Mouse (Mus musculus) midbrain, embryonic 16.5 days (tissue): ENCODE results near the gene Exosc10. TPM values are rescaled to one million over a fixed set of nuclear protein-coding genes. Genes with fewer than 3 reads are reported as not detected.
A peak's percentile ranks its signal among the peaks of the same experiment; 100 is the strongest.

ENCODE experiments used
- ATAC-seq: fragments of 200-750 bp; cut with Nextera tagmentation; 2 replicates; pipeline ENCODE4 v1.8.0; 2017; ENCODE audit warnings: moderate TSS enrichment
- H3K27ac ChIP-seq: fragments of 300-500 bp; sonication (generic); 2 replicates; pipeline ENCODE4 v1.5.1; 2014; ENCODE audit warnings: mild to moderate bottlenecking, low read length, mixed read lengths
- H3K27me3 ChIP-seq: fragments of 300-500 bp; sonication (generic); 2 replicates; pipeline ENCODE4 v1.6.1; 2014; ENCODE audit warnings: low read depth, low read length, mixed read lengths; ENCODE audit not compliant: control insufficient read depth, insufficient read depth
- H3K36me3 ChIP-seq: fragments of 300-500 bp; sonication (generic); 2 replicates; pipeline ENCODE4 v1.6.1; 2014; ENCODE audit warnings: mild to moderate bottlenecking, low read length, moderate library complexity, mixed read lengths; ENCODE audit not compliant: control insufficient read depth, insufficient read depth
- H3K4me1 ChIP-seq: fragments of 300-500 bp; sonication (generic); 2 replicates; pipeline ENCODE4 v1.6.1; 2014; ENCODE audit warnings: mild to moderate bottlenecking, low read length, mixed read lengths; ENCODE audit not compliant: control insufficient read depth, insufficient read depth
- H3K4me2 ChIP-seq: fragments of 300-500 bp; sonication (generic); 2 replicates; pipeline ENCODE4 v1.6.1; 2014; ENCODE audit warnings: mild to moderate bottlenecking, low read length, mixed read lengths
- H3K4me3 ChIP-seq: fragments of 300-500 bp; sonication (generic); 2 replicates; pipeline ENCODE4 v1.5.1; 2014; ENCODE audit warnings: low read depth, mild to moderate bottlenecking, low read length, moderate library complexity, mixed read lengths
- H3K9ac ChIP-seq: fragments of 300-500 bp; sonication (generic); 2 replicates; pipeline ENCODE4 v1.6.1; 2014; ENCODE audit warnings: low read depth, low read length, mixed read lengths
- H3K9me3 ChIP-seq: fragments of 300-500 bp; sonication (generic); replicated peaks from 2 replicates; pipeline ENCODE4 v1.6.1; 2014; ENCODE audit warnings: mild to moderate bottlenecking, low read length, mixed read lengths; ENCODE audit not compliant: control insufficient read depth, poor library complexity, severe bottlenecking
- WGBS: fragments of 180-500 bp; shearing (Covaris S2); extraction: QIAGEN DNeasy Blood & Tissue Kit; methylation state at CpG from one replicate; pipeline ENCODE4 v1.1.7; 2014; 5-methylcytosine and 5-hydroxymethylcytosine counted together
- polyA plus RNA-seq: library from polyadenylated mRNA; unstranded; fragments of >200 nt; fragmentation: Nextera tagmentation; extraction: Ambion mirVana; gene quantifications from 2 replicates; pipeline ENCODE4 v1.2.1, GENCODE M21; 2015

Exosc10 gene
- polyA plus RNA-seq, 1 experiment from 2014 or later, result 93.1 TPM

DNA sequence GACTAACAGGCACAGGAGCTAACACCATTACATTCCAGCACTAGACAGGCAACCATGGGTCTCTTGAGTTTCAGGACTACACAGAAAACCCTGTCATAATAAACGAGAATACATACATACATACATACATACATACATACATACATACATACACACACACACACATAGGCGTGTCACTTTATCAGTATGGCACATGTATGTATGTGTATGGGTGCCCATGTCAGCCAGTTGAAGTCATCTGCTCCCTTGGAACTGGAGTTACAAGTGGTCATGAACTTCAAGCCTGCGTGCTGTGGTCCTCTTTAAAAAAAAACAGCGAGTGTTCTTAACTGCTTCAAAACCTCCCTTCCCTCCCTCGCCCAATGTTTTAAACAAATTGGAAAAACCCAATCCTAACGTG, 463 bp upstream of the Exosc10 start:
- 36% methylated on average over 6 of the region's 6 CpGs for WGBS

DNA sequence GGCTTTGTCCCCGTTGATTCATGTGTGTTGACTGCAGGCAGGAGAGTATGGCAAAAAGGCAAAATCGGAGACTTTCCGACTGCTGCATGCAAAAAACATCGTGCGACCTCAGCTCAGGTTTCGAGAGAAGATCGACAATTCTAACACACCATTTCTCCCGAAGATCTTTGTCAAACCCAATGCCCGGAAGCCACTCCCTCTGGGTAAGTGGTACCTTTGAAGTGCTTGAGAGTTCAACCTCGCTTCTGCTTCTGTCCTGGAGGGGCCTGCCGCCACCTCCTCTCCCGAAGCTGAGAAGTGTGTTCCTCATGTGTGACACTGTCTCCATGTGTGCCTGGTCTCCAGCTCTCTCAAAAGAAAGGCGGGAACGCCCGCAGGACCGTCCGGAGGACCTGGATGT, 4.4 kb downstream of the Exosc10 start:
- Histone ChIP-seq H3K4me1 (peaks cover 5% of the 10 kb centered on the region), H3K27ac (no peak overlapping the region), H3K4me2 (no peak overlapping the region), H3K4me3 (no peak overlapping the region), H3K36me3 (peaks cover 57% of the 10 kb centered on the region), H3K9me3 (no peaks in the 10 kb centered on the region), H3K9ac (no peak overlapping the region), H3K27me3 (no peaks in the 10 kb centered on the region)
- no peak for ATAC-seq
- WGBS, result 95% methylated on average over 17 of the region's 17 CpGs

More for the DNA sequence above, 463 bp upstream of the Exosc10 start:
- Histone ChIP-seq H3K36me3 (peaks cover 31% of the 10 kb centered on the region), H3K27me3 (no peaks in the 10 kb centered on the region), H3K4me2 (peak overlapping the region; percentile 60), H3K27ac (peak overlapping the region; percentile 98), H3K9me3 (no peaks in the 10 kb centered on the region), H3K9ac (peak overlapping the region; percentile 98), H3K4me3 (peak overlapping the region; percentile 80), H3K4me1 (peaks cover 5% of the 10 kb centered on the region)
- ATAC-seq, result peak; percentile 52

GRCm38 (mm10) chr4:148563595-148563994, 5.4 kb downstream of the Exosc10 start:
- no peak overlapping the region for H3K27ac ChIP-seq
- H3K27me3 ChIP-seq, result no peaks in the 10 kb centered on the region
- peaks cover 5% of the 10 kb centered on the region for H3K4me1 ChIP-seq
- peaks cover 66% of the 10 kb centered on the region for H3K36me3 ChIP-seq
- H3K4me3 ChIP-seq, result no peak overlapping the region
- 96% methylated on average over 12 of the region's 12 CpGs for WGBS
- H3K9ac ChIP-seq, result no peak overlapping the region
- no peaks in the 10 kb centered on the region for H3K9me3 ChIP-seq
- no peak overlapping the region for H3K4me2 ChIP-seq
- no peak for ATAC-seq

DNA sequence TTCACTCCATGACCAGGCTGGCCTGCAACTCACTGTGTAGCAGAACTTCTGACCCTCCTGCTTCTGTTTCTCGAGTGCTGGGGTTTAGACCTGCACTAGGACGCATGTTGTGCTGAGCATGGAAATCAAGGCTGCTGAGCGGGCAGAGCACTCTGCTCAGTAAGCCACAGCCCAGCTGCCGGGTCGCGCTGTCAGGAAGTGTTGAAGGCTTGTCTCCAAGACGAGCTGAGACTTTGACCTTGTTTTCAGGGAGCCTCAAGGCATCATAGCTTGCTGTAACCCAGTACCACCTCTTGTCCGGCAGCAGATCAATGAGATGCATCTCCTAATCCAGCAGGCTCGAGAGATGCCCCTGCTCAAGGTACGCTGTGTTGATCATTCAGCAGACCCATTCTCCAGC, 11.9 kb downstream of the Exosc10 start:
- H3K27ac ChIP-seq, result no peak overlapping the region
- H3K9ac ChIP-seq, result no peak overlapping the region
- peaks cover 79% of the 10 kb centered on the region for H3K36me3 ChIP-seq
- ATAC-seq, result no peak
- no peaks in the 10 kb centered on the region for H3K4me1 ChIP-seq
- no peak overlapping the region for H3K4me3 ChIP-seq
- WGBS, result 91% methylated on average over 10 of the region's 10 CpGs
- no peaks in the 10 kb centered on the region for H3K27me3 ChIP-seq
- H3K4me2 ChIP-seq, result no peak overlapping the region
- H3K9me3 ChIP-seq, result no peaks in the 10 kb centered on the region

GRCm38 (mm10) chr4:148570693-148571295, 12.6 kb downstream of the Exosc10 start:
- Histone ChIP-seq H3K9me3 (no peaks in the 10 kb centered on the region), H3K9ac (no peak overlapping the region), H3K36me3 (peaks cover 81% of the 10 kb centered on the region), H3K4me3 (no peak overlapping the region), H3K4me2 (no peak overlapping the region), H3K27ac (no peak overlapping the region), H3K4me1 (no peaks in the 10 kb centered on the region), H3K27me3 (no peaks in the 10 kb centered on the region)
- 96% methylated on average over 9 of the region's 9 CpGs for WGBS
- no peak for ATAC-seq

DNA sequence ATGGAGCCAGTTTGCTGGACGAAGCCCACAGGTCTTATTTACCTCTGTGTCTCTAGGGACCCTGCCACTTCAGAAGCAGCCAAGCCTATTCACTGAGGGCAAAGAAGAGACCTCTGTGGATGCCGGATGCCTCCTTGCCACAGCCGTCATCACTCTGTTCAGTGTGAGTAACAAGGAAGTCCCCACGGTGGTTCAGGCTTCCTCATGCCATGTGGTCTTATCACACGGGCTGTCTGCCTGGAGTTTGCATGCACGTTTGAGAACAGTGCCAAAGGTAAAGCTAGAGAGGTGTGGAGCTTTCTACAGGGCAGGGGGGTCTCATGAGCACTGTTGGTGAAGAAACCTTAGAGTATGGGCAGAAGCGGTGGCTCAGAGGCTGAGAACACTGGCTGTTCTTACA, 15.0 kb downstream of the Exosc10 start:
- Histone ChIP-seq H3K9me3 (no peaks in the 10 kb centered on the region), H3K4me2 (no peak overlapping the region), H3K4me1 (no peaks in the 10 kb centered on the region), H3K36me3 (peaks cover 76% of the 10 kb centered on the region), H3K27me3 (no peaks in the 10 kb centered on the region), H3K4me3 (no peak overlapping the region), H3K9ac (no peak overlapping the region), H3K27ac (no peak overlapping the region)
- no peak for ATAC-seq
- WGBS, result 95% methylated on average over 7 of the region's 7 CpGs

- ATAC-seq, result no peak
- no peak overlapping the region for H3K9ac ChIP-seq
- H3K4me1 ChIP-seq, result no peaks in the 10 kb centered on the region
- no peak overlapping the region for H3K4me2 ChIP-seq
- WGBS, result 90% methylated on average over 9 of the region's 9 CpGs
- H3K27ac ChIP-seq, result no peak overlapping the region
- no peaks in the 10 kb centered on the region for H3K9me3 ChIP-seq
- H3K4me3 ChIP-seq, result no peak overlapping the region
- H3K36me3 ChIP-seq, result peaks cover 39% of the 10 kb centered on the region
- H3K27me3 ChIP-seq, result no peaks in the 10 kb centered on the region
Measured at GRCm38 (mm10) chr4:148580765-148581164, 22.5 kb downstream of the Exosc10 start.

GRCm38 (mm10) chr4:148581422-148581821, 23.2 kb downstream of the Exosc10 start:
- no peak overlapping the region for H3K27ac ChIP-seq
- 93% methylated on average over 5 of the region's 5 CpGs for WGBS
- no peak for ATAC-seq
- no peaks in the 10 kb centered on the region for H3K27me3 ChIP-seq
- no peaks in the 10 kb centered on the region for H3K4me1 ChIP-seq
- no peak overlapping the region for H3K4me2 ChIP-seq
- no peak overlapping the region for H3K9ac ChIP-seq
- no peak overlapping the region for H3K4me3 ChIP-seq
- H3K9me3 ChIP-seq, result no peaks in the 10 kb centered on the region
- peaks cover 35% of the 10 kb centered on the region for H3K36me3 ChIP-seq

DNA sequence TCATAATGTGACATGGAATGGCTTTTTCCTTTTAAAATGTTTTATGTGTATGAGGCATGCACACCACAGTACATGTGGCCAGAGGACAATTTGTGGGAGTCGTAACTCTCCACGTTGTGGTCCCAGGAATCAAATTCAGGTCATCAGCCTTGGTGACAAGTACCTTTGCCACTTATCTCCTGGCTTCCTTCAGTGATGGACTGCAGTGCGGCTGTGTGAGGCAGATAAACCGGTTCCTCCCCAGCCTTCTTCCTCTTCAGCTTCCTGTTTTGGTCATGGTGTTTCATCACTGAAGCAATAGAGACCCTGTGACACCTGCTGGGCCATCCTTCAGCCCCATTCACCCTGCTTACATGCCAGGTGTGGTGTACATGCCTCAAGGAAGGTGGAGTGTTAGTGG, 25.0 kb downstream of the Exosc10 start:
- 91% methylated on average over 4 of the region's 4 CpGs for WGBS
- H3K9ac ChIP-seq, result no peak overlapping the region
- no peak overlapping the region for H3K4me2 ChIP-seq
- no peaks in the 10 kb centered on the region for H3K27me3 ChIP-seq
- H3K27ac ChIP-seq, result no peak overlapping the region
- no peaks in the 10 kb centered on the region for H3K9me3 ChIP-seq
- no peak for ATAC-seq
- no peak overlapping the region for H3K4me3 ChIP-seq
- H3K4me1 ChIP-seq, result no peaks in the 10 kb centered on the region
- peaks cover 26% of the 10 kb centered on the region for H3K36me3 ChIP-seq
